Mouse (Mus musculus) spleen, adult 2 months (tissue): ENCODE measurements around the gene Pitpnc1.

ENCODE experiments used
- CTCF ChIP-seq: fragments of 200-500 bp; IDR thresholded peaks from 2 replicates; pipeline ENCODE4 v1.5.1; 2011; ENCODE audit warnings: mild to moderate bottlenecking, inconsistent platforms; ENCODE audit not compliant: insufficient read depth, insufficient read length, insufficient replicate concordance; ENCODE audit errors: extremely low read depth
- POLR2A ChIP-seq: fragments of 200-500 bp; IDR thresholded peaks from 2 replicates; pipeline ENCODE4 v1.6.1; 2011; ENCODE audit warnings: low read depth, low read length, inconsistent platforms

DNA sequence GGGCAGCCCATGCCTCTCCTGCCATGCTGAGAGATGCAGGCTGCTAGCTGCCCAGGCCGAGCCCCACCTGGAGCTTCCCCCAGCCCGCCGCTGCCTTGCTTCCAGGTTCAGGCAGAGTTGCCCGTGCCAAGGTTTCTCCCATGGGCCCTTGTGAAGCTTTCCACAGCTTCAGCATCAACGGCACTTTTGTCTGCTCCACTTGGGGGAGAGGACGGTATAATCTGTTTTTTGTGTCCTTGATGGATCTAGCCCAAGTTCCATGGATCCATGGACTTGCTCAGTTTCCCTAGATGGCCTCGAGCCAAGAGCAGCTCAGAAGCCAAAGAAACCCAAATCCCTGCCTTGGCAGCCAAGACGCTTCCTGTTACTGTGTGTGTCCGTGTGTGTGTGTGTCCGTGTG lies 42.5 kb upstream of the Pitpnc1 start:
- TF ChIP-seq CTCF (no peak), POLR2A (no peak)
